Mouse (Mus musculus) cerebellum, adult 11 months (tissue): ENCODE data around the gene Tctex1d4.

ENCODE experiments used
- DNase-seq: peaks from one replicate; pipeline ENCODE4 v3.0.0; 2022

Gene Tctex1d4

DNA sequence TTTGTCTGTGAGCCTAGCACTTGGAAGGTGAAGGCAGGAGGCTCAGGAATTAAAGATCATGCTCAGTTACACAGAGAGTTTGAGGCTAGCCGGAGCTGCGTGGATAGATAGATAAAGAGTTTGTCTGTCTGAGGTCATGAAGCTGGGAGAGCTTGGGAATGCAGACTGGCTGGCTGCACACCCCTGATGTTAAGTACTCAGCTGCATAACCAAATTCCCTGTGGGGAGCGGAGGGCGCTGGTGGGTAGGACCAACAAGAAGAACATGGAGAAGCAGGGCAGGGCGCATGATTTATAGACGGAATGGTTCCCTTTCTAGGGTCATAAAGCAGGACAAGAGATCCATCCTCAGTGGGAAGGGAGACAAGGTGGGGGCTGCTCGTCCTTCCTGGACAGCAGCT is 16.4 kb downstream of the Tctex1d4 start:
- DNase-seq, result no peak

DNA sequence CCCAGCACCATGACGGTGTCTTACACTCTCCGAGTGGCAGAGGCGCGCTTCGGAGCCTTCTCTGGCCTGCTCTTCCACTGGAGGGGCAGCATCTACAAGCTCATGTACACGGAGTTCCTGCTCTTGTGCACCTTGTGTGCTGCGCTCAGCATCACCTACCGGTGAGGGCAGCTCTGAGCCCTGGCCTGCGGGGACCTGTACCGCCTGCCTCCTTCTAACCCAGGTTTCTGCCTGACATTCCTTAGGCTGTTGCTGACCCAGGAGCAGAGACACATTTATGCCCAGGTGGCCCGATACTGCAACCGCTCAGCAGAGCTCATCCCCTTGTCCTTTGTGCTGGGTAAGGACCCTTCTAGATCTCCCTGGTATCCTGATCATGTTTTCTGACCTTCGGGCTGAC is 18.7 kb downstream of the Tctex1d4 start:
- DNase-seq, result no peak

DNA sequence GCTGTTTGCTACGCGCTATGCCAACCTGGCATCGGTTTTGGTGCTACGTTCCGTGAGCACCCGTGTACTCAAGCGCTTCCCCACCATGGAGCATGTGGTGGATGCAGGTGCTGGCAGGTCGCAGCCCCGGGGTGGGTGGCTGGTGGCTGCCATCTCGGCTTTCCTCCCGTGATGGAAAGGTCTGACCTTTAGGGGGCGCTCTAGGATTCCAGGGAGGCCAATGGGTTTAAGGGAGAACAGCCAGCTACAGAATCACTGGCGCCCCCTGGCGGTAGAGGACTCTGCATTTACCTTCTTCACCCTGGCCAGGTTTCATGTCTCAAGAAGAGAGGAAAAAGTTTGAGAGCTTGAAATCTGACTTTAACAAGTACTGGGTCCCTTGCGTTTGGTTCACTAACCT is 19.6 kb downstream of the Tctex1d4 start:
- DNase-seq, result peak; percentile 76

DNA sequence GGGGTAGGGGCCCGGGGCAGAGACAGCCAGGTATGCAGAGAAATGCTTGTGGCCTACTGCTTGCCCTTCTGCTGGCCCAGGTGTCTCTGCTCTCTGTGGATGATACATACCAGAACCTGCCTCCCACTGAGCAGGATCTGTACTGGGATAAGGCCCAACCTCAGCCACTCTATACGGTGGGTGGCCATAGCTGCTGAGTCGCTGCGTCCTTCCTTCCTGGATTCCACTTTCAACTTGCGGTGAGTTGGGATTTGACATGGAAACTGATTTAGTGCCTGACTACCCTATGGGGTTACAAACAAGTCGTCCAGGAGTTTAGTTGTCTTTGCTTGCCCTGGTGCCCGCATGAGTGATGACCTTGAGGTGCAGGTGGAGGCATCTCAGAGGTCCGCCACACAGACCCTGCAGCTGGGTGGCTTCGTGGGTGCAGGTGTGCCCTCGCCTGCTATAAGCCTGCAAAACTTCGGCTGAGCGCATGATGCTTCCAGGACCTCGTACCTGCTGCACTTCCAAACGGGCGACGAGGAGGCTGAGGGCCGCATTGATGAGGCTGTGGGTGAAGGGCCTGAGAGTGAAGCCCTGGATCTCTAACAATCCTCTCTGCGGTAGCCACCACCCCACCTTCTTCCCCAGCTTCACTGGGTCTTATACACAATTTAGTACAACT is 21.6 kb downstream of the Tctex1d4 start:
- no peak for DNase-seq

DNA sequence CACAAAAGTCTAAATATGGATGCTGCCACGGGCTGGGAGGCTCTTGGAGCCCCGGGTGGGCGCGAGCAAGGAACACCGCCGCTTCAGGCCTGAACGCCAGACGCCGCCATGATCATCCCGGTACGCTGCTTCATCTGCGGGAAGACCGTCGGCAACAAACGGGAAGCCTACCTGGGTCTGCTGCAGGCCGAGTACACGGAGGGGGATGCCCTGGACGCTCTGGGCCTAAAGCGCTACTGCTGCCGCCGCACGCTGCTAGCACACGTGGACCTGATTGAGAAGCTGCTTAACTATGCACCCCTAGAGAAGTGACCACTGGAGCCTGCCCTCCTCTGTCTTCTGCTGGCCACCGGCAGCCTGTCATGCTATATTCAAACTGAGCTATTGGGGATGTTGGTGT is 22.2 kb downstream of the Tctex1d4 start:
- no peak for DNase-seq

DNA sequence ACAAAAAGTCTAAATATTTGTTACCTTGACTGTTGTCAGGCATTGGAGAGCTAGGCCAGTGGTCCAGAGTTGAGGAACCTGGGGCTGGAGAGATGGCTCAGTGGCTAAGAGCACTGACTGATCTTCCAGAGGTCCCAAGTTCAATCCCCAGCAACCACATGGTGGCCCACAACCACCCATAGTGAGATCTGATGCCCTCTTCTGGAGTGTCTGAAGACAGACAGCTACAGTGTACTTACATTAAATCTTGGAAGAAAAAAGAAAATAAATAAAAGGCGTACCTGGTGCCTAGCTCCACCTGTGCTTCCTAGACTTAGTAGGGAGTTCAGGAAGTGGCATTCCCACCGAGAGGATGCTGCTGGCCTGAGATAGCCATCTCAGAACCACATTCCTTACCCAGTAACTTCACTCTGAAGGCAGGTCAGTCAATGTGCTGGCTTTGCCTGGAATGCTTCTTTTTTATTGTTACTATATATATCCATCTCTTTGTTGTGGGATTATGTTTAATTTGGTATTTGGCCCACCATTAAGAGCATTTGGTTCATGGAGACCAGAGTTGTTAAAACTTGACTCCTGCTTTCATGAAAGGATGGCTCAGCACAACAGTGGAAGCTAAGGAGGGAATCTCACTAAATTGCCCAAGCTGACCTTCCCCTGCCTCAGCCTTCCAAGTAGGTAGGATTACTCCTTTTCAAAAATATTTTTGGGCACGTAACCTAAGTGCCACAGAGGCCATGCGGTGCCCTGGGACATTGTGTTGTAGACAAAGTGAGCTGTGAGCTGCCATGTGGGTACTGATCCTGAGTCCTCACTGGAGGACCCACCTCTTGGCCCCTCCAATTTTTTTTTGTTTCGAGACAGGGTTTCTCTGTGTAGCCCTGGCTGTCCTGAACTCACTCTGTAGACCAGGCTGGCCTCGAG is 23.0 kb downstream of the Tctex1d4 start:
- DNase-seq, result no peak

DNA sequence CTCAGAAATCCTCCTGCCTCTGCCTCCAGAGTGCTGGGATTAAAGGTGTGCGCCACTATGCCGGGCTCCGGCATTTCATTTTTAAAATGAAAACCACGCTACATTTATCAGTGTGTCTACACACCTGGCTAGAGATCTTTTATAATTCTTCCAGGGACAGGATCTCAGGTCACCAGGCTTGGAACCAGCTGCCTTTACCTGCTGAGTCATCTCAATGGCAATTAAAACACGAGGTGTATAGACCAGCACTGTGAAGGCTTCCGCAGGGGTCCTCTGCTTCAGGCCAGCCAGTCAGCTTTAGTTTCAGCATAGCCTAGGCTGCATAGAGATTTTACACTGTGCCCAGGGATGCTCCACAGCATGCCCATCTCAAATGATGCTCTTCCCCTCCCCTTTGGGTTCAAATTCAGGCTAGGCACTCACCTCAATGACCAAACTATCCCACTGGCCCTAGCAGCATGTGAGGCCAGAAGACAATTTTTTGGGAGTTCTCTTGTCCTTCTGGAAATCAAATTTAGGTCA is 23.7 kb downstream of the Tctex1d4 start:
- no peak for DNase-seq

DNA sequence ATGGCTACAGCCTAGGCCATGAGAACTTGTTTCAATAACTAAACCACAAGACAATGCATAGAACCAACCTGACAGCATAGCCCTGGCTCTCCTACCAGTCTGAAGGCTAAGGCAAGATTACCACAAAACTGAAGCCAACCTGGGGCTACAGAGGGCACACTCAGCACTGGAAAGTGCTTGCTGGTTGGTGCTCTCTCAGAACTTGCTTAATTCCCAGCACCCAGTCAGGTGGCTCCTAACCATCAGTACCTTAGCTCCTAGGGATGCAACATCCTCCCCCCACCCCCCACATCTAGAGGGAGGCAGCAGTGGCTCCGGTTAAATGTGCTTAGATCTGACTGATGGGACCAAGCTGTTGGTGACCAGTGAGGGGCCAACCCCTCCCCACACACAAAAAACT is 24.8 kb downstream of the Tctex1d4 start:
- DNase-seq, result no peak

DNA sequence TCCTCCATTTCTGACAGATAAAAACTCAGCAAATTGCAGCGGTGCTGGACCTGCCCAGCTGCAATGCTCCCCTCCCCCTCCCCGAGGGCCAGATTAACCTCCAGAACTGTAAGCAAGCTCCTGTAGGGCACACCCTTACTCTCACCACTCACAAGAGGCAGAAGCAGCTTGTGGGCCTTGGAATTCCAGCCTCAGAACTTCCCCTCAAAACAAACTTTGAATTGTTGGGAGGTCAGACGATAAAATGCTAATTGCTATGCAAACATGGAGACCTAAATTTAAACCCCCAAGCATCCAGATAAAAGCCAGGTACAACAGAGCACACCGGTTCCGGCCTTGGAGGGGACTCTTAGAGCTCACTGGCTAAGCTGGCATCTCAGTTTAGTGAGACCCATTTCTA is 26.1 kb downstream of the Tctex1d4 start:
- DNase-seq, result no peak

DNA sequence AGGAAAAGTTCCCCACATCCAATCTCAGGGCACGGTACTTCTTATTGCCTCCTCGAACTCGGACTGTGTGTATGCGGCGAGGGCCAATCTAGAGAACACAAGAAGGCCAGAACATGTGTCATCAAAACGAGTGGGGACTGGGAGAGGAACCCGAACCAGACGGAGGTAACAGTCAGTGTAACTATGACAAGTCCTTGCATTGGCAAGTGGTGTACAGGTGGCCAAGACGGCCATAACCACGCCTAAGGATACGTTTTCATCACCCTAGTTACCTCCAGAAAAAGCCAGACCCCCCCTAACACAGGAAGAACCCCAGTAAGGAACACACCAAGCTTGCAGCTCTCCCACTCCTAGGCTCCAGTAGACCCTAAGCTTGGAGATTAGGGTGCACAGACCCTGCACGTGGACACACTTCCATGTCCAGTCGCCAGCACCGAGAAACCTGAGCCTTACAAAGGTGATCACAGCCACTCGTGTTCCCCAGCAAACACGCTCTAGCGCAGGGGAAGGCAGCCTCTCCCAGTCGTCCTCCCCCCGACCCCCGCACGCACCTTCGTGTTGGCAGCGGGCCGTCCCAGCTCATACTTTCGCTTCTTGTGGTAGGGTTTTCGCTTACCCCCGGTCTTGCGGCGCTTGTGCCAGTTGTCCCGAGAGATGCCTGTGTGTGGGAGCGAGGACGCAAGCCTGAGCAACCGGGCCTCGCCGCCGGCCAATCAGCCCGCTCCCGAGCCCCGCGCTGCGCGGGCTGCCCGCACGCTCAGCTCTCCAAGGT is 28.6 kb downstream of the Tctex1d4 start:
- no peak for DNase-seq

DNA sequence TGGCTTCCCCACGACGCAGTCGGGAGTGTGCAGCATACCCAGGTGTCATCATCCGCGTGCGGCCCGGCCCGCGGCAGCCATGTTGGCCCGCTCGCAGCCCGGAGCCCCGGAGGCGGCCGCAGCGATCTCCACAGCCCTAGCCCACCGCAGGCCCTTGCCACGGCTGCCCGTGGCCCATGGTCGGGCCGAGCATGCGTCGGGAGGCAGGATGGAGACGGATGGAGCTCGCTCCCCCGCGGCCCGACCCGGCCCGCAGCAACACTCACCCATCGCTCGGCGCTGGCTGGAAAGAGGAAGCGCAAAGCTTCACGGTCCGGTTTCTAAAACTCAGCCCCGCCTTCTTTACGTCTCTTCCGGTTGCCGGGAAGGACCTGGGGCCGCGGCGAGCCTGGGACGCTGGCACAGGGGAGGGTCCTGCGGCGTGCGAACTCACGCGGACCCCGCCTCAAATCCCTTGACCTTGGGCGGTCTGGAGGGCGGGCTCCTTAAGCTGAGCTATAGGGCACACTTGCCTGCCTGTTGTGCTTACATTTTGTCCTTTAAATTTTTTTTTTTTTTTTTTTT is 29.3 kb downstream of the Tctex1d4 start, which contains the start of gene Rps8:
Gene Rps8, minus strand, starts transcription at position 452 of the 564 bp plus-strand sequence.
- DNase-seq, result peak; percentile 81

DNA sequence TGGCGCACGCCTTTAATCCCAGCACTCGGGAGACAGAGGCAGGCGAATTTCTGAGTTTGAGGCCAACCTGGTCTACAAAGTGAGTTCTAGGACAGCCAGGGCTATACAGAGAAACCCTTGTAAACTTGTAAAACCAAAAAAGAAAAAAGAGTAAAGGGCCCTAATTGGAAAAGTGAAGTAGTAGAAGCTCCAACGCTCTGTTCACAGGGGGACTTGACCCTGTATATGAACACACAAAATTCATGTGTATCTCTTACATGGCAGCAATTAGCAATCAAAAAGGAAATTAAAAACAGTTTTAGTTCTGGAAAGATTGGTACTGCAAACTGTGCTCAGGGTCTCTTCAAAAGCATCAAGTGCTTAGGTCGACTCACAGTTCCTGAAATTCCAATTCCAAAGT is 29.8 kb downstream of the Tctex1d4 start:
- DNase-seq, result no peak

DNA sequence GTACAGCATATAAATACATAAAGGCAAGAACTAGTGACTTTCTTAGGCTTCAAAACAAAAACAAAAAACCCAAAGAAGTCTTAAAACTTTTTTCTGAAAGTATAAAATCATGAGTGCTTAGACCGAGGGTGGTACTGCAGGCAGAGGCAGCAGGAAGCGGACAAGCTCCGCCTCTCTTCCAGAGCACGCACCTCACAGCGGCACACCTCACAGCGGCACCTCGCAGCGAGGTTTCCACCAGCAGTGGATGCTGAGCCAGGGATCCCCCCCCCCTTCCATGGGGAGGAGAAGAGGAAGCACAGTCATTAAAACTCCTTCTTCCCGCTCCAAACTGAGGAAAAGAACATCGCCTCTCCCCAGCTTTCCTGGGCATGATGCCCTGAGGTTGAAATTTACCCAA is 33.1 kb downstream of the Tctex1d4 start:
- no peak for DNase-seq

DNA sequence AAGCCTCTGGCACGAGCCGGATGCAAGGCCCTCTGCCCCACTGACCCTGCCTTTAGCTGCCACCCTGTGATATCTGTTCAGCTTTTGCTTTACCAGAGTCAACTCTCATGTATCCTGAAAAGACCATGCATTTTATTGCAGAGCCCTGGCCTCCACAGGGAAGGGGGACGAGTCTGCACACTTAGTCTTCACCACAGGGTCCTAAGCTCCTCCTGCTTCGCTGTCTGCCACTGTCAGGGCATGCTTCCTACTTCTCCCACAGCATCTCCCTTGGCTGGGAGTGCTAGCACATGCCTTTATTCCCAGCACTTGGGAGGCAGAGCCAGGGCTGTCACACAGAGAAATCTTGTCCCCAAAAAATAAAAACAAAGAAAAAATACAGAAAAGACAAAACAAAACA is 34.6 kb downstream of the Tctex1d4 start:
- no peak for DNase-seq

DNA sequence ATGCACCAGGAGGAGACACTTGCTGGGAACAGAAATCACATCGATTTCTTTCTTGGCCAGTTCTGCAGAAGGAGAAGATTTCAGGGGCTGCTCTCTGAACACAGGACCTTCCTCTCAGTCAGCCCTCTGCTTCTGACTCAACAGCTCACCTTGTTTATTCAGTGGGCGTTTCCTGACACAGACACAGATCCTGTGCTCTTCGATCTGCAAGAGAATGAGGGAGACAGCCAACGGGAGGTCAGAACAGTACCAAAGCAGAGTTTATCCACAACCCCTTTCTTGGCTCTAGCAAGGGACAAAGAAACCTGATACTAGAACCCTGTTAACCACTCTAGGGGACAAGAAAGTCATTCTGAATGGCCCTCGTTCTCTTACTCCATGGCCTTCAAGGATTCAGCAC is 43.3 kb downstream of the Tctex1d4 start:
- no peak for DNase-seq
